In genomic region chr6:32052135-32052915, GRCm38 (mm10) we compare ENCODE assay signal across 13 mouse cellular contexts. TPM values are rescaled to one million over a fixed set of nuclear protein-coding genes. Genes with fewer than 3 reads are reported as not detected.
A peak's percentile ranks its signal among the peaks of the same experiment; 100 is the strongest.
DNase-seq lines count a peak whose midpoint lies in the region; ATAC-seq and TF ChIP-seq lines count a peak whose summit lies in the region.
"Had no signal": no experiment of that assay in that cellular context is flagged by ENCODE, and none has a peak within 500 bp of the region (broad histone marks: within the 10 kb centered on the region; RNA-seq: fewer than 3 reads in every experiment).

No protein-coding gene starts in this region.

- ATAC-seq in hindbrain, postnatal 0 days: peak; percentile 74
- no peak for ATAC-seq in hindbrain, embryonic 11.5 days (ENCODE audit: low FRiP score)
- 0 out of 2 replicates have a peak, but pooled peaks have one; percentile 60 for ATAC-seq in midbrain, embryonic 16.5 days
- ATAC-seq in midbrain, embryonic 15.5 days (replicated peaks): no peak

- TF ChIP-seq CTCF in hindbrain, postnatal 0 days (IDR thresholded peaks at IDR 0.05; ENCODE audit: low read depth): no peak

- H3K9me3 ChIP-seq in hindbrain, postnatal 0 days (ENCODE audit: low read length): no peaks in the 10 kb centered on the region
- no peaks in the 10 kb centered on the region for H3K9me3 ChIP-seq in hindbrain, embryonic 11.5 days (ENCODE audit: control insufficient read depth, low read length)
- no peaks in the 10 kb centered on the region for H3K9me3 ChIP-seq in midbrain, embryonic 16.5 days (replicated peaks; ENCODE audit: control insufficient read depth, low read length, poor library complexity, severe bottlenecking)
- no peaks in the 10 kb centered on the region for H3K9me3 ChIP-seq in midbrain, embryonic 15.5 days
- H3K9me3 ChIP-seq: liver, embryonic 15.5 days; neural tube, embryonic 12.5 days had no signal

- no peak overlapping the region for H3K4me2 ChIP-seq in hindbrain, postnatal 0 days (ENCODE audit: low read depth, low read length)
- no peak overlapping the region for H3K4me2 ChIP-seq in hindbrain, embryonic 11.5 days (replicated peaks; ENCODE audit: low read depth, low read length)
- H3K4me2 ChIP-seq in midbrain, embryonic 16.5 days (ENCODE audit: low read length): no peak overlapping the region
- H3K4me2 ChIP-seq in midbrain, embryonic 15.5 days: no peak overlapping the region
- H3K4me2 ChIP-seq: liver, embryonic 15.5 days; neural tube, embryonic 12.5 days had no signal

- H3K4me3 ChIP-seq in hindbrain, postnatal 0 days (ENCODE audit: low read length): no peak overlapping the region
- H3K4me3 ChIP-seq in hindbrain, embryonic 11.5 days (ENCODE audit: low read depth, low read length): no peak overlapping the region
- H3K4me3 ChIP-seq in midbrain, embryonic 16.5 days (ENCODE audit: low read depth, low read length): no peak overlapping the region
- H3K4me3 ChIP-seq in midbrain, embryonic 15.5 days: no peak overlapping the region
- H3K4me3 ChIP-seq: liver, embryonic 15.5 days; neural tube, embryonic 12.5 days had no signal

- H3K36me3 ChIP-seq in hindbrain, postnatal 0 days (ENCODE audit: insufficient read depth, low read length): no peaks in the 10 kb centered on the region
- H3K36me3 ChIP-seq in hindbrain, embryonic 11.5 days (ENCODE audit: control insufficient read depth, insufficient read depth, low read length): no peaks in the 10 kb centered on the region
- H3K36me3 ChIP-seq in midbrain, embryonic 16.5 days (ENCODE audit: control insufficient read depth, insufficient read depth, low read length): no peaks in the 10 kb centered on the region
- H3K36me3 ChIP-seq in midbrain, embryonic 15.5 days (replicated peaks): no peaks in the 10 kb centered on the region
- H3K36me3 ChIP-seq: liver, embryonic 15.5 days; neural tube, embryonic 12.5 days had no signal

- DNase-seq in hindbrain, postnatal 0 days (ENCODE audit: low spot score): peak; percentile 70
- no peak for DNase-seq in hindbrain, embryonic 11.5 days (ENCODE audit: low spot score)
- peak; percentile 57 to 62 for DNase-seq in cerebellum, postnatal 14 days
- peak; percentile 33 to 75 for DNase-seq in lung, postnatal 4 days
- no peak for DNase-seq in left cerebral cortex, adult 18-20 months (ENCODE audit: low spot score in 2 of 2)

- WGBS in hindbrain, postnatal 0 days: 30% methylated on average over 6 of the region's 6 CpGs
- 81% methylated on average over 6 of the region's 6 CpGs for WGBS in hindbrain, embryonic 11.5 days
- 64% methylated on average over 6 of the region's 6 CpGs for WGBS in midbrain, embryonic 16.5 days
- 65% methylated on average over 6 of the region's 6 CpGs for WGBS in midbrain, embryonic 15.5 days

- peaks cover 3% of the 10 kb centered on the region; the same call in 1 of the 2 replicates for H3K4me1 ChIP-seq in hindbrain, postnatal 0 days (ENCODE audit: insufficient read depth, low read length)
- no peaks in the 10 kb centered on the region for H3K4me1 ChIP-seq in hindbrain, embryonic 11.5 days (replicated peaks; ENCODE audit: control insufficient read depth, insufficient read depth, low read length)
- 0 out of 2 replicates have a peak, but pooled peaks cover 4% of the 10 kb centered on the region for H3K4me1 ChIP-seq in midbrain, embryonic 16.5 days (ENCODE audit: control insufficient read depth, insufficient read depth, low read length)
- H3K4me1 ChIP-seq in midbrain, embryonic 15.5 days: no peaks in the 10 kb centered on the region
- H3K4me1 ChIP-seq: liver, embryonic 15.5 days; neural tube, embryonic 12.5 days had no signal

- H3K9ac ChIP-seq in hindbrain, postnatal 0 days (replicated peaks; ENCODE audit: low read length): no peak overlapping the region
- no peak overlapping the region for H3K9ac ChIP-seq in hindbrain, embryonic 11.5 days (ENCODE audit: low read depth, low read length)
- H3K9ac ChIP-seq in midbrain, embryonic 16.5 days (ENCODE audit: low read depth, low read length): no peak overlapping the region
- H3K9ac ChIP-seq in midbrain, embryonic 15.5 days: no peak overlapping the region
- H3K9ac ChIP-seq: liver, embryonic 15.5 days; neural tube, embryonic 12.5 days had no signal

- no peaks in the 10 kb centered on the region for H3K27me3 ChIP-seq in hindbrain, postnatal 0 days (ENCODE audit: insufficient read depth, low read length)
- no peaks in the 10 kb centered on the region for H3K27me3 ChIP-seq in hindbrain, embryonic 11.5 days (ENCODE audit: control insufficient read depth, insufficient read depth, low read length)
- no peaks in the 10 kb centered on the region for H3K27me3 ChIP-seq in midbrain, embryonic 16.5 days (ENCODE audit: control insufficient read depth, insufficient read depth, low read depth, low read length)
- no peaks in the 10 kb centered on the region for H3K27me3 ChIP-seq in midbrain, embryonic 15.5 days (replicated peaks)
- H3K27me3 ChIP-seq: liver, embryonic 15.5 days; neural tube, embryonic 12.5 days had no signal

- H3K27ac ChIP-seq in hindbrain, postnatal 0 days: 0 out of 2 replicates have a peak overlapping the region, but pooled peaks have one; percentile 29
- no peak overlapping the region for H3K27ac ChIP-seq in hindbrain, embryonic 11.5 days (ENCODE audit: low read depth, low read length)
- peak overlapping the region; percentile 18; the same call in 1 of the 2 replicates for H3K27ac ChIP-seq in midbrain, embryonic 16.5 days (ENCODE audit: low read length)
- no peak overlapping the region for H3K27ac ChIP-seq in midbrain, embryonic 15.5 days
- H3K27ac ChIP-seq: liver, embryonic 15.5 days; neural tube, embryonic 12.5 days had no signal

RNA-seq across cellular contexts. Expression of gene 1700012A03Rik, which starts 2.3 kb away (rescaled TPM):
- total RNA-seq in hindbrain, postnatal 0 days (2014; rRNA removed): not detected in 2 replicates
- polyA plus RNA-seq in hindbrain, postnatal 0 days (2015; fragmentation: Nextera tagmentation; extraction: Ambion mirVana): not detected in 2 replicates
- polyA plus RNA-seq in hindbrain, embryonic 11.5 days (2014; fragmentation: Nextera tagmentation; extraction: Ambion mirVana): not detected in 2 replicates
- not detected in 2 replicates for polyA plus RNA-seq in midbrain, embryonic 16.5 days (2015; fragmentation: Nextera tagmentation; extraction: Ambion mirVana)
- polyA plus RNA-seq in midbrain, embryonic 15.5 days (2015; fragmentation: Nextera tagmentation; extraction: Ambion mirVana): not detected in 2 replicates
- not detected for total RNA-seq in left cerebral cortex, adult 18-20 months (2021)
- total RNA-seq: ES-E14; layer of hippocampus, postnatal 25 days had no signal
- polyA plus RNA-seq: embryonic facial prominence, embryonic 14.5 days; liver, embryonic 15.5 days; neural tube, embryonic 12.5 days; small intestine, adult 2 months had no signal

Comparison
In these comparisons a context has a peak if more than half of its experiments do, and no peak if none do; other contexts are left out.
1. ATAC-seq: peak in hindbrain, postnatal 0 days (single experiment) and midbrain, embryonic 16.5 days (single experiment); none in hindbrain, embryonic 11.5 days (single experiment) and midbrain, embryonic 15.5 days (single experiment).
2. DNase-seq: peak in hindbrain, postnatal 0 days (single experiment), cerebellum, postnatal 14 days (2 of 2) and lung, postnatal 4 days (2 of 2); none in hindbrain, embryonic 11.5 days (single experiment) and left cerebral cortex, adult 18-20 months (0 of 2).
3. H3K27ac ChIP-seq: peak in hindbrain, postnatal 0 days (single experiment) and midbrain, embryonic 16.5 days (single experiment); none in hindbrain, embryonic 11.5 days (single experiment) and midbrain, embryonic 15.5 days (single experiment).